Mouse (Mus musculus) kidney, postnatal 0 days (tissue): Measurements from ENCODE around the gene Rasl11a. TPM values are rescaled to one million over a fixed set of nuclear protein-coding genes. Genes with fewer than 3 reads are reported as not detected.
A peak's percentile ranks its signal among the peaks of the same experiment; 100 is the strongest.

ENCODE experiments used
- ATAC-seq: fragments of 200-750 bp; cut with Nextera tagmentation; replicated peaks from 2 replicates; pipeline ENCODE4 v1.8.0; 2017; ENCODE audit warnings: low read depth, moderate number of reproducible peaks, moderate TSS enrichment, moderate library complexity; ENCODE audit not compliant: low FRiP score
- DNase-seq: peaks from one replicate; pipeline ENCODE4 v3.0.0-alpha.2; 2016; ENCODE audit warnings: low spot score
- H3K27ac ChIP-seq: fragments of 300-500 bp; sonication (generic); 2 replicates; pipeline ENCODE4 v1.5.1; 2014; ENCODE audit warnings: mild to moderate bottlenecking
- H3K27me3 ChIP-seq: fragments of 300-500 bp; sonication (generic); 2 replicates; pipeline ENCODE4 v1.6.1; 2014; ENCODE audit warnings: low read length, mixed read lengths; ENCODE audit not compliant: insufficient read depth
- H3K36me3 ChIP-seq: fragments of 300-500 bp; sonication (generic); 2 replicates; pipeline ENCODE4 v1.6.1; 2014; ENCODE audit warnings: low read length, mixed read lengths; ENCODE audit not compliant: insufficient read depth
- H3K4me1 ChIP-seq: fragments of 300-500 bp; sonication (generic); replicated peaks from 2 replicates; pipeline ENCODE4 v1.6.1; 2014; ENCODE audit warnings: antibody characterized with exemption, low read length, mixed read lengths; ENCODE audit not compliant: insufficient read depth
- H3K4me2 ChIP-seq: fragments of 300-500 bp; sonication (generic); 2 replicates; pipeline ENCODE4 v1.6.1; 2014; ENCODE audit warnings: mild to moderate bottlenecking, low read length, moderate library complexity, mixed read lengths
- H3K4me3 ChIP-seq: fragments of 300-500 bp; sonication (generic); replicated peaks from 2 replicates; pipeline ENCODE4 v1.5.1; 2014; ENCODE audit warnings: low read depth, low read length
- H3K9ac ChIP-seq: fragments of 300-500 bp; sonication (generic); 2 replicates; pipeline ENCODE4 v1.6.1; 2014; ENCODE audit warnings: low read depth, low read length
- H3K9me3 ChIP-seq: fragments of 300-500 bp; sonication (generic); replicated peaks from 2 replicates; pipeline ENCODE4 v1.6.1; 2016; ENCODE audit warnings: low read length, inconsistent platforms, mixed read lengths
- CTCF ChIP-seq: IDR thresholded peaks from 2 replicates; pipeline ENCODE4 v1.5.1; 2016; ENCODE audit warnings: antibody characterized with exemption, low read depth, mild to moderate bottlenecking, moderate library complexity
- whole genome bisulfite sequencing: fragments of 180-500 bp; shearing (Covaris S2); extraction: QIAGEN DNeasy Blood & Tissue Kit; methylation state at CpG from one replicate; pipeline ENCODE4 v1.1.7; 2014; 5-methylcytosine and 5-hydroxymethylcytosine counted together
- polyA plus RNA-seq: library from polyadenylated mRNA; unstranded; fragments of >200 nt; fragmentation: Nextera tagmentation; extraction: Ambion mirVana; gene quantifications from 2 replicates; pipeline ENCODE4 v1.2.1, GENCODE M21; 2015

Rasl11a gene
- polyA plus RNA-seq, 1 experiment from 2014 or later = 115 TPM

- H3K9me3 ChIP-seq = no peaks in the 10 kb centered on the region
- WGBS = 98% methylated on average over 3 of the region's 3 CpGs
- H3K4me1 ChIP-seq = 0 out of 2 replicates have a peak, but pooled peaks cover 4% of the 10 kb centered on the region
- no peak overlapping the region for H3K27ac ChIP-seq
- ATAC-seq (no peak), DNase-seq (no peak)
- H3K9ac ChIP-seq = no peak overlapping the region
- TF ChIP-seq CTCF = peak; percentile 33; the same call in 1 of the 2 replicates
- H3K4me2 ChIP-seq = no peak overlapping the region
- no peaks in the 10 kb centered on the region for H3K36me3 ChIP-seq
- H3K4me3 ChIP-seq = no peak overlapping the region
- no peaks in the 10 kb centered on the region for H3K27me3 ChIP-seq
Measured at GRCm38 (mm10) chr5:146856106-146856505, 11.2 kb downstream of the Rasl11a start.

- no peaks in the 10 kb centered on the region for H3K27me3 ChIP-seq
- no peak overlapping the region for H3K4me3 ChIP-seq
- DNase-seq = no peak
- H3K4me1 ChIP-seq = 0 out of 2 replicates have a peak, but pooled peaks cover 8% of the 10 kb centered on the region
- no peaks in the 10 kb centered on the region for H3K9me3 ChIP-seq
- no peak overlapping the region for H3K4me2 ChIP-seq
- no peak overlapping the region for H3K9ac ChIP-seq
- no peak overlapping the region for H3K27ac ChIP-seq
- 76% methylated on average over 8 of the region's 8 CpGs for WGBS
- no peak for ATAC-seq
- TF ChIP-seq CTCF = no peak
- H3K36me3 ChIP-seq = no peaks in the 10 kb centered on the region
Measured at GRCm38 (mm10) chr5:146857620-146858019, 12.7 kb downstream of the Rasl11a start.

- Histone ChIP-seq H3K9ac (no peak overlapping the region), H3K27ac (no peak overlapping the region), H3K4me2 (no peak overlapping the region), H3K4me3 (no peak overlapping the region), H3K4me1 (0 out of 2 replicates have a peak, but pooled peaks cover 8% of the 10 kb centered on the region), H3K36me3 (no peaks in the 10 kb centered on the region), H3K27me3 (no peaks in the 10 kb centered on the region), H3K9me3 (no peaks in the 10 kb centered on the region)
- no peak for ATAC-seq
- 90% methylated on average over 9 of the region's 9 CpGs for WGBS
- no peak for DNase-seq
- TF ChIP-seq CTCF = no peak
Measured at GRCm38 (mm10) chr5:146858772-146859171, 13.9 kb downstream of the Rasl11a start.

GRCm38 (mm10) chr5:146859246-146859645 lies 14.4 kb downstream of the Rasl11a start:
- no peak overlapping the region for H3K4me2 ChIP-seq
- H3K36me3 ChIP-seq = no peaks in the 10 kb centered on the region
- no peak overlapping the region for H3K27ac ChIP-seq
- no peaks in the 10 kb centered on the region for H3K9me3 ChIP-seq
- no peak overlapping the region for H3K9ac ChIP-seq
- no peak overlapping the region for H3K4me3 ChIP-seq
- ATAC-seq = no peak
- DNase-seq = no peak
- H3K4me1 ChIP-seq = 0 out of 2 replicates have a peak, but pooled peaks cover 8% of the 10 kb centered on the region
- TF ChIP-seq CTCF = no peak
- no peaks in the 10 kb centered on the region for H3K27me3 ChIP-seq
- 76% methylated on average over 8 of the region's 8 CpGs for WGBS

DNA sequence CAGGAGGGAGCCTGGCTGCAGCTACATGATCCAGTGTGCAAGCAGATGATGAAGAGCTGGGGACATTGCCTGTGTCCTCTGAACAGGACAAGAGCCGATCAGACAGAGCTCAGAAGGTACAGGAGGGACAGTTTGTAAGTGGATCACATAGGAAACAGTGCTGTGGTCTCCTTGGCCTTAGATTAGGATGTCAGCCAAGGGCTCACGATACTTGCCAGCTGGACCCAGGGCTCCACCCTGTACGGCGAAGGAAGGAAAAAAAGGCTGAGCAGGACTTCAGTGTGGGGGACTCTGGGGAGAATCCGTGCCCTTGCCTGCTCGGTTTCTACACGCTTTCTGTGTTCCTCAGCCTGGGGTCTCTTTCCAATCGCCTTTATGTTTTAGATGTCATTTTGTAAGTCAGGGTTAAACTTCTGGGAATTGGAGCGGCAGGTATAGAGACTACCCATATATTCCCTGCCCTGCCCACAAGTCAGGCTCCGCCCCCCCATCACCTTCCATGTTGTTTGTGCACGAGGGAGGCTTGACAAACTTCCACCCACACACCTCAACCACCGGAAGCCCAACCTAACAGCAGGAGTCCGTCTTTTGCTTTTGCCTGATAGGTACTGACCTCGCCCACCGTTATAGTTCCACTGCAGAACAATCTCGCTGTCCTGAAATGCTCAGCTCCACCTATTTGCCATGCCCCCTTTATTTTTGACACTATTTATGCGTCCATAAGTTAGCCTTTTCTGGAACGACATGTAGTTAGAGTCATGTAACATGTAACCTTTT lies 15.5 kb downstream of the Rasl11a start:
- H3K36me3 ChIP-seq = no peaks in the 10 kb centered on the region
- no peaks in the 10 kb centered on the region for H3K27me3 ChIP-seq
- WGBS = 65% methylated on average over 18 of the region's 18 CpGs
- DNase-seq (no peak), ATAC-seq (no peak)
- no peak overlapping the region for H3K9ac ChIP-seq
- no peak overlapping the region for H3K4me3 ChIP-seq
- no peak for TF ChIP-seq CTCF
- no peak overlapping the region for H3K27ac ChIP-seq
- H3K4me1 ChIP-seq = 0 out of 2 replicates have a peak, but pooled peaks cover 8% of the 10 kb centered on the region
- no peaks in the 10 kb centered on the region for H3K9me3 ChIP-seq
- H3K4me2 ChIP-seq = no peak overlapping the region

DNA sequence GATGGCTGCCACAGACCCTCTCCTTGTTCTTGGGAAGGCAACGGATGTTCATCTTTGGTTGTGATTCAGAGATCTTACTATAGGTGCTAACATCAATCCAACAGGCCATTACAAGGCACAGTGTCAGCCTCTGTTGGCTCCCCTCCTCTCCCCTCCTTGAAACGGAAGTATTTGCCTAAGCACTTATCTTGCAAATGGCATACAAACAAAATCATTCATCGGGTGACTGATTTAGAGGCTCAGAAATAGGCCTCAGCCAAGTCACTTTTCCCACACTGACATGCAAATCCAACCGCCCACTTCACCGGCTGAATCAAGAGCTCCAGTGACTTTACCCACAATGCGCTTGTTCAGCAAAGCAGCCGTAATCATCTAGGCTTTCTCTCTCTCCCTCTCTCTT lies 16.7 kb downstream of the Rasl11a start:
- Histone ChIP-seq H3K27ac (peak overlapping the region; percentile 21; the same call in 1 of the 2 replicates), H3K36me3 (no peaks in the 10 kb centered on the region), H3K4me3 (no peak overlapping the region), H3K9ac (no peak overlapping the region), H3K4me1 (0 out of 2 replicates have a peak, but pooled peaks cover 8% of the 10 kb centered on the region), H3K9me3 (no peaks in the 10 kb centered on the region), H3K4me2 (no peak overlapping the region), H3K27me3 (no peaks in the 10 kb centered on the region)
- WGBS = 20% methylated on average over 7 of the region's 7 CpGs
- TF ChIP-seq CTCF = no peak
- DNase-seq (peak; percentile 49), ATAC-seq (no peak)
